In the genomic region with DNA sequence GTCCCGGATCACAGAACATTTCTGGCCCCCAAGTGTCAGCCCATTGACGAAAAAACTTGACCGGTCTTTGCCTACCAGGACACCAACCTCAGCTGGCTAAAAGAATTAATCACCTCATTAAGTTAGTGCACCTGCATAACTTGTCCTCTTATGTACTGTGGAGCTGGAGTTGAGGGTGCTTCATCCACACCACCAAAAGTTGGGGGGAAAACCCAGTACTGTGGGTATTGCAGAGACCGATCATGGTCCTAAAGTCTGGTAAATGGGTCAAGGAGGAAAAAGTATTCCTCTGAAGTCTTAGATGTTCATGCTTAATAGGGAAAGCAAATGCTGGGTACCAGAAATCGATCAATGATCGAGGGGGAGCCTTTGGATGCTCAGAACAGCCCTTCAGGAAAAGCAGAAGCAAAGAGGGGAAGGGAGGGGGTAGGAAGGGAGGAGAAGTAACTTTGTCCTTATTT, we compare ENCODE assay signal across 1 mouse cellular context.
A peak's percentile ranks its signal among the peaks of the same experiment; 100 is the strongest.
TF ChIP-seq lines count a peak whose summit lies in the region.

No protein-coding gene starts in this region.

TF ChIP-seq in MEL, 35 proteins besides CTCF, POLR2A, EP300 and RAD21:
- TF ChIP-seq SMC3 (IDR thresholded peaks at IDR 0.05; ENCODE audit: low read depth, low read length) = 0 out of 2 replicates have a peak, but pooled peaks have one; percentile 3
- TF ChIP-seq TAL1 (IDR thresholded peaks at IDR 0.05; ENCODE audit: low read length) = no peak
- TF ChIP-seq MYC (IDR thresholded peaks at IDR 0.05; ENCODE audit: low read depth, low read length) = 0 out of 2 replicates have a peak, but pooled peaks have one; percentile 10
- peak; percentile 74 for TF ChIP-seq MAZ (IDR thresholded peaks at IDR 0.05; ENCODE audit: low read depth, low read length)
- TF ChIP-seq ZMIZ1 (IDR thresholded peaks at IDR 0.05; ENCODE audit: low read depth, low read length) = peak; percentile 17; the same call in 1 of the 2 replicates
- TF ChIP-seq SIN3A (IDR thresholded peaks at IDR 0.05; ENCODE audit: low read length) = no peak
- TF ChIP-seq MEF2A (IDR thresholded peaks at IDR 0.05; ENCODE audit: extremely low read depth, insufficient replicate concordance, low read depth, low read length, poor library complexity, severe bottlenecking) = no peak
